Mouse (Mus musculus): ENCODE data around the gene Tspear. TPM values are rescaled to one million over a fixed set of nuclear protein-coding genes. Genes with fewer than 3 reads are reported as not detected.

The Tspear gene
- polyA plus RNA-seq, 1 experiment: not detected

DNA sequence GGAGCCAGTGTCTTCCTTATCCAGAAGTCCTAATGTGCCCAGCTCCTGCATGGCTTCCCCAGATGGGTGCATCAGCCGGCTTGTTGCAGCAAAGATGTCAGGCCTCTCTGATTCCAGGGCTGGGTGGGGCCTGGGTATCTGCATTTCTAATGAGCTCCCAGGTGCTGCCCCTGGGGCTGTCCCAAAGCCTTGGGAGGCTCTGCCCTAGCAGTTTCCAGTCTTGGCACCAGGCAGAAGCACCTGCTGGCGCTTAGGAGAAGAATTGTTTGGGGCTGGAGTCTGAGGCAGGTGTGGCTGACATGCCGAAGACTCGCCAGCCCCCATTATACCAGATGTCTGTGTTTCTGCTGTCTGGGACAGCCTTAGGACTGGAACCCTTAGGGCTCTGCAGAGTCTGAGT lies 15.7 kb upstream of the Tspear start:
- Histone ChIP-seq H3K36me3 (ENCODE audit: control insufficient read depth, insufficient read depth) (no peaks in the 10 kb centered on the region), H3K4me3 (ENCODE audit: insufficient read depth, poor library complexity, severe bottlenecking) (no peak overlapping the region), H3K27me3 (ENCODE audit: control insufficient read depth, insufficient read depth, insufficient read length) (peaks cover 20% of the 10 kb centered on the region), H3ac (ENCODE audit: control insufficient read depth, insufficient read length, low read depth) (no peak overlapping the region), H3K79me2 (ENCODE audit: control insufficient read depth, insufficient read depth) (no peaks in the 10 kb centered on the region), H3K79me3 (ENCODE audit: low read depth) (no peaks in the 10 kb centered on the region)
- TF ChIP-seq CTCF (IDR thresholded peaks at IDR 0.05; ENCODE audit: control insufficient read depth, insufficient read depth, insufficient read length) (no peak), CEBPB (IDR thresholded peaks at IDR 0.05; ENCODE audit: low read depth) (no peak), MAX (IDR thresholded peaks at IDR 0.05) (no peak), USF1 (IDR thresholded peaks at IDR 0.05; ENCODE audit: low read depth) (no peak), MYOG (IDR thresholded peaks at IDR 0.05; ENCODE audit: control insufficient read depth, extremely low read depth, insufficient read length) (no peak)

DNA sequence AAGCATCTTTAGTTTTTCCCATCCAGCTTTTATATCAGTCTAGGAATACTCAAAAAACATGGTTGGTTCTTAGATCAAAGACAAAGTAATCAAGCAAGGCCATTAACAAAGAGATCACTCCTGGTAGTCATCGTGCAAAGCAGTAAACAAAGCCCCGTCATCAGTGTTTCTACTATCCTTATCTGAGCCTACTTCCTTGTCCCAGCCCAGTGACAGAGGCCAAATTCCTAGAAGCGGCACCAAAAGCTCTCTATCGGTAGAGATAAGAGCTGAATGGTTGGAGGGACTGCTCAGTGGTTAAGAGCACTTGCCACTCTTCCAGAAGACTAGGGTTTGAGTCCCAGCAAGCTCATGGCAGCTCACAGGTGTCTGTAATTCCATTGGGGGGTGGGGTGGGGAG lies 14.8 kb upstream of the Tspear start:
- H3ac ChIP-seq (ENCODE audit: control insufficient read depth, insufficient read length, low read depth): no peak overlapping the region
- no peaks in the 10 kb centered on the region for H3K36me3 ChIP-seq (ENCODE audit: control insufficient read depth, insufficient read depth)
- peaks cover 24% of the 10 kb centered on the region for H3K27me3 ChIP-seq (ENCODE audit: control insufficient read depth, insufficient read depth, insufficient read length)
- no peak overlapping the region for H3K4me3 ChIP-seq (ENCODE audit: insufficient read depth, poor library complexity, severe bottlenecking)
- TF ChIP-seq MYOG (IDR thresholded peaks at IDR 0.05; ENCODE audit: control insufficient read depth, extremely low read depth, insufficient read length) (no peak), FOSL1 (IDR thresholded peaks at IDR 0.05; ENCODE audit: insufficient read depth, low read length, poor library complexity, severe bottlenecking) (no peak), USF1 (IDR thresholded peaks at IDR 0.05; ENCODE audit: low read depth) (no peak)
- H3K79me3 ChIP-seq (ENCODE audit: low read depth): no peaks in the 10 kb centered on the region
- no peaks in the 10 kb centered on the region for H3K79me2 ChIP-seq (ENCODE audit: control insufficient read depth, insufficient read depth)

DNA sequence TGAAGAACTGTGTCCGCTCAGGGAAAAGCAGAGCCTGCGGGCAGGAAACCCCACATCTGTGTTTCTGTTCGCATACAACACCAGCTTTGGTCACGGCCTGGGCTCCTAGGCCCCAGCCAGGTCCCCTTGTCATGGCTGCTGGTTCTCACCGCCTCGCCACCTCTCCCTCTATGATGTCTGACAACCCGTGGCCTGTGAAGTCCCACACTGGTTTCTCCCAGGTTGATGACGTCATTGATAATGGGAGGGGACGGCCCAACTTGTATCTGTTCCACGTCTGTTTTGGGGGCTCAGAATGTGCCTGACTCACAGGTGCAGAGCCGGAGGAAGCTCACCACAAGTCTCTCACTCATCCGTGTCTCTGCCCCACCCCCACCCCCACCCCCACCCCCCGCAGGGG lies 12.6 kb upstream of the Tspear start:
- peaks cover 31% of the 10 kb centered on the region for H3K27me3 ChIP-seq (ENCODE audit: control insufficient read depth, insufficient read depth, insufficient read length)
- no peaks in the 10 kb centered on the region for H3K79me2 ChIP-seq (ENCODE audit: control insufficient read depth, insufficient read depth)
- H3K79me3 ChIP-seq (ENCODE audit: low read depth): no peaks in the 10 kb centered on the region
- no peak overlapping the region for H3ac ChIP-seq (ENCODE audit: control insufficient read depth, insufficient read length, low read depth)
- TF ChIP-seq MAX (IDR thresholded peaks at IDR 0.05): no peak
- no peak for TF ChIP-seq CTCF (IDR thresholded peaks at IDR 0.05; ENCODE audit: control insufficient read depth, insufficient read depth, insufficient read length)
- no peak for TF ChIP-seq FOSL1 (IDR thresholded peaks at IDR 0.05; ENCODE audit: insufficient read depth, low read length, poor library complexity, severe bottlenecking)
- TF ChIP-seq CEBPB (IDR thresholded peaks at IDR 0.05; ENCODE audit: low read depth): no peak
- no peak for TF ChIP-seq USF1 (IDR thresholded peaks at IDR 0.05; ENCODE audit: low read depth)
- no peak for TF ChIP-seq MYOG (IDR thresholded peaks at IDR 0.05; ENCODE audit: control insufficient read depth, extremely low read depth, insufficient read length)
- no peak for TF ChIP-seq MYOD1 (IDR thresholded peaks at IDR 0.05; ENCODE audit: control insufficient read depth, insufficient read length, low read depth)
- H3K36me3 ChIP-seq (ENCODE audit: control insufficient read depth, insufficient read depth): no peaks in the 10 kb centered on the region
- no peak overlapping the region for H3K4me3 ChIP-seq (ENCODE audit: insufficient read depth, poor library complexity, severe bottlenecking)

DNA sequence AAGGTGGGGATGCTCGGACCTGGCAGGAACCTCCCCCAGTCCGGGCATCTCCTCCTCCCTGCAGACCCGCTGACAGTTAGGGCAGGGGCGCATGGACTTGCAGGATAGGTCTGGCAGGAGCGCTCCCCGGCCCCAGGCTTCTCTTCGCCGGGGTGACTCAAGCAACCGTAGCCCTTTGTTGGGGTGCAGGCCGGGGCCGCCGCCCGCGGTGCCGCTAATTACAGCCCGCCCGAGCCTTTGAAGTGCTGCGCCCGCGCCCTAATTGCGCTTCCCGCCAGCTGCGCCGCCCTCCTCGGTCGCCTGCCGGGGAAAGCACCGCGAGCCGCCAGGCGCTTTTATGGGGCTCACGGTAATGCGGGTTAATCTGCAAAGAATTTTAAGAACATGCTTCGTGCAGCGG lies 8.8 kb upstream of the Tspear start:
- Histone ChIP-seq H3K27me3 (ENCODE audit: control insufficient read depth, insufficient read depth, insufficient read length) (peaks cover 49% of the 10 kb centered on the region), H3K4me3 (ENCODE audit: insufficient read depth, poor library complexity, severe bottlenecking) (no peak overlapping the region), H3K36me3 (ENCODE audit: control insufficient read depth, insufficient read depth) (no peaks in the 10 kb centered on the region), H3K79me3 (ENCODE audit: low read depth) (no peaks in the 10 kb centered on the region), H3ac (ENCODE audit: control insufficient read depth, insufficient read length, low read depth) (no peak overlapping the region), H3K79me2 (ENCODE audit: control insufficient read depth, insufficient read depth) (no peaks in the 10 kb centered on the region)
- TF ChIP-seq MYOG (IDR thresholded peaks at IDR 0.05; ENCODE audit: control insufficient read depth, extremely low read depth, insufficient read length): no peak
- TF ChIP-seq CTCF (IDR thresholded peaks at IDR 0.05; ENCODE audit: control insufficient read depth, insufficient read depth, insufficient read length): no peak
- TF ChIP-seq USF1 (IDR thresholded peaks at IDR 0.05; ENCODE audit: low read depth): no peak

DNA sequence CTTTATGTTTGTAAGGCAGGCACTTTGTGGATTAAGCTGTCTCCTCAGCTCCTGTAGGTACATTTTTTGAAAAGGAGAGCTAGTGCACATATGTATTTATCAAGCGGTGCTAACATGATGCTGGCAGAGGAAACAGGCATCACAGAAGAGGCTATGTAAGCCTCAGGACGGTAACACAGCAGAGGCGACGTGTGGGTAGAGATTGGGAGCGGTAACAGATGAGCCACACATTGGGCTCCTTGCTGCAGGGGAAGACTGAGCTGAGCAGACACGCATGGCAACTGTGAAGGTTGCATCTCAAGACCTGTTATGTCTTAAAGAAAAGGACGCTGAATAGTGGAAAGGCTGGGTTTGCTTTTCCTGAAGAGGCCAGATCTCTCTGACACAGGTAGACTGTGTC lies 3.4 kb upstream of the Tspear start:
- no peaks in the 10 kb centered on the region for H3K36me3 ChIP-seq (ENCODE audit: control insufficient read depth, insufficient read depth)
- TF ChIP-seq USF1 (IDR thresholded peaks at IDR 0.05; ENCODE audit: low read depth) (no peak), MYOG (IDR thresholded peaks at IDR 0.05; ENCODE audit: control insufficient read depth, extremely low read depth, insufficient read length) (no peak), CTCF (IDR thresholded peaks at IDR 0.05; ENCODE audit: control insufficient read depth, insufficient read depth, insufficient read length) (no peak), FOSL1 (IDR thresholded peaks at IDR 0.05; ENCODE audit: insufficient read depth, low read length, poor library complexity, severe bottlenecking) (no peak), CEBPB (IDR thresholded peaks at IDR 0.05; ENCODE audit: low read depth) (no peak), MAX (IDR thresholded peaks at IDR 0.05) (no peak), MYOD1 (IDR thresholded peaks at IDR 0.05; ENCODE audit: control insufficient read depth, insufficient read length, low read depth) (no peak)
- H3K27me3 ChIP-seq (ENCODE audit: control insufficient read depth, insufficient read depth, insufficient read length): peaks cover 74% of the 10 kb centered on the region
- H3ac ChIP-seq (ENCODE audit: control insufficient read depth, insufficient read length, low read depth): no peak overlapping the region
- H3K4me3 ChIP-seq (ENCODE audit: insufficient read depth, poor library complexity, severe bottlenecking): no peak overlapping the region
- no peaks in the 10 kb centered on the region for H3K79me3 ChIP-seq (ENCODE audit: low read depth)
- no peaks in the 10 kb centered on the region for H3K79me2 ChIP-seq (ENCODE audit: control insufficient read depth, insufficient read depth)

DNA sequence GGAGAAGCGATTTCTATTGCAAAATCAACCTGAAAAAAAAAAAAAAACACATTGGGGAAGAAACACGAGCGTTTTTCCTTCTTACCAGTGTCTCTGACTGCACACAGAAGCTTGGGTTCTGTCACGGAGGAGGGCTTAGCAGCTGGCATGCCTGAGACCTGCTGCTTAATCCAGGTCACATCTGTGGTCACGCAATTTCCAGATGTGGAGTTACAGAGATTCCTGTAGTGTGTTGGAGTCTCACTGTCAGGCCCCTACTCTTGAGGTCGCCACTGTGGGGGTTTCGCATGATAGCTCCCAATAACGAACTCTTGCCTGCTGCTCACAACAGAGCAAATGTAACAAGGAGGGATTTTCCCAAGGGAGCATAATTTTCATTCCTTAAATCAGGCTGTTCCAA lies 2.2 kb upstream of the Tspear start:
- TF ChIP-seq FOSL1 (IDR thresholded peaks at IDR 0.05; ENCODE audit: insufficient read depth, low read length, poor library complexity, severe bottlenecking) (no peak), USF1 (IDR thresholded peaks at IDR 0.05; ENCODE audit: low read depth) (no peak), CEBPB (IDR thresholded peaks at IDR 0.05; ENCODE audit: low read depth) (no peak), MAX (IDR thresholded peaks at IDR 0.05) (no peak), MYOD1 (IDR thresholded peaks at IDR 0.05; ENCODE audit: control insufficient read depth, insufficient read length, low read depth) (no peak), CTCF (IDR thresholded peaks at IDR 0.05; ENCODE audit: control insufficient read depth, insufficient read depth, insufficient read length) (no peak), MYOG (IDR thresholded peaks at IDR 0.05; ENCODE audit: control insufficient read depth, extremely low read depth, insufficient read length) (no peak)
- H3ac ChIP-seq (ENCODE audit: control insufficient read depth, insufficient read length, low read depth): no peak overlapping the region
- H3K27me3 ChIP-seq (ENCODE audit: control insufficient read depth, insufficient read depth, insufficient read length): peaks cover 75% of the 10 kb centered on the region
- no peak overlapping the region for H3K4me3 ChIP-seq (ENCODE audit: insufficient read depth, poor library complexity, severe bottlenecking)
- H3K36me3 ChIP-seq (ENCODE audit: control insufficient read depth, insufficient read depth): no peaks in the 10 kb centered on the region
- no peaks in the 10 kb centered on the region for H3K79me2 ChIP-seq (ENCODE audit: control insufficient read depth, insufficient read depth)
- no peaks in the 10 kb centered on the region for H3K79me3 ChIP-seq (ENCODE audit: low read depth)

Measured in C2C12 (cell line).